Mouse (Mus musculus) spleen, adult 2 months (tissue): Measurements from ENCODE around the gene Eefsec. TPM values are rescaled to one million over a fixed set of nuclear protein-coding genes. Genes with fewer than 3 reads are reported as not detected.

Experiments used
- DNase-seq, 2 experiments: peaks; one replicate each; pipeline versions ENCODE4 v3.0.0 to v3.0.0-alpha.2; 2012 to 2021; ENCODE audit warnings: low spot score in 2 of 2, low read depth in 1 of 2
- H3K27ac ChIP-seq: fragments of 200-500 bp; 2 replicates; pipeline ENCODE4 v1.5.1; 2012; ENCODE audit warnings: low read length, inconsistent platforms; ENCODE audit not compliant: insufficient read depth
- H3K27me3 ChIP-seq: fragments of 200-500 bp; 2 replicates; pipeline ENCODE4 v1.6.1; 2012; ENCODE audit warnings: mild to moderate bottlenecking, moderate library complexity, low read length, inconsistent platforms; ENCODE audit not compliant: control insufficient read depth, insufficient read depth
- H3K36me3 ChIP-seq: fragments of 200-500 bp; 2 replicates; pipeline ENCODE4 v1.6.1; 2012; ENCODE audit warnings: mild to moderate bottlenecking, low read length, inconsistent platforms; ENCODE audit not compliant: control insufficient read depth, insufficient read depth
- H3K4me1 ChIP-seq: fragments of 200-500 bp; 2 replicates; pipeline ENCODE4 v1.6.1; 2011; ENCODE audit warnings: inconsistent platforms; ENCODE audit not compliant: control insufficient read depth, insufficient read depth, insufficient read length
- H3K4me3 ChIP-seq: fragments of 200-500 bp; 2 replicates; pipeline ENCODE4 v1.5.1; 2011; ENCODE audit warnings: mild to moderate bottlenecking, inconsistent platforms; ENCODE audit not compliant: insufficient read depth, insufficient read length; ENCODE audit errors: extremely low read depth
- CTCF ChIP-seq: fragments of 200-500 bp; IDR thresholded peaks from 2 replicates; pipeline ENCODE4 v1.5.1; 2011; ENCODE audit warnings: mild to moderate bottlenecking, inconsistent platforms; ENCODE audit not compliant: insufficient read depth, insufficient read length, insufficient replicate concordance; ENCODE audit errors: extremely low read depth
- POLR2A ChIP-seq: fragments of 200-500 bp; IDR thresholded peaks from 2 replicates; pipeline ENCODE4 v1.6.1; 2011; ENCODE audit warnings: low read depth, low read length, inconsistent platforms
- WGBS: fragments of 180-500 bp; shearing (Covaris S2); methylation state at CpG from one replicate; pipeline ENCODE4 v1.1.7; 2018; 5-methylcytosine and 5-hydroxymethylcytosine counted together
- polyA plus RNA-seq: library from polyadenylated mRNA; depleted of rRNA; stranded (reverse); fragments of >200 nt; gene quantifications from 2 replicates; pipeline ENCODE4 v1.2.3, GENCODE M21; 2012

The Eefsec gene
- polyA plus RNA-seq, 1 experiment = 18.1 TPM

GRCm38 (mm10) chr6:88299491-88299890, 146.8 kb downstream of the Eefsec start:
- no peak for DNase-seq
- H3K36me3 ChIP-seq = peaks cover 5% of the 10 kb centered on the region; the same call in 1 of the 2 replicates
- H3K4me1 ChIP-seq = no peaks in the 10 kb centered on the region
- no peak overlapping the region for H3K4me3 ChIP-seq
- no peaks in the 10 kb centered on the region for H3K27me3 ChIP-seq
- H3K27ac ChIP-seq = no peak overlapping the region
- WGBS = 88% methylated on average over 2 of the region's 2 CpGs
- TF ChIP-seq CTCF (no peak), POLR2A (no peak)

- H3K4me1 ChIP-seq = no peaks in the 10 kb centered on the region
- WGBS = 83% methylated on average over 4 of the region's 4 CpGs
- no peaks in the 10 kb centered on the region for H3K27me3 ChIP-seq
- H3K36me3 ChIP-seq = peaks cover 2% of the 10 kb centered on the region; the same call in 1 of the 2 replicates
- H3K4me3 ChIP-seq = no peak overlapping the region
- TF ChIP-seq POLR2A = no peak
- no peak for TF ChIP-seq CTCF
- no peak for DNase-seq
- H3K27ac ChIP-seq = no peak overlapping the region
Observed at GRCm38 (mm10) chr6:88292274-88292909, 153.9 kb downstream of the Eefsec start.

DNA sequence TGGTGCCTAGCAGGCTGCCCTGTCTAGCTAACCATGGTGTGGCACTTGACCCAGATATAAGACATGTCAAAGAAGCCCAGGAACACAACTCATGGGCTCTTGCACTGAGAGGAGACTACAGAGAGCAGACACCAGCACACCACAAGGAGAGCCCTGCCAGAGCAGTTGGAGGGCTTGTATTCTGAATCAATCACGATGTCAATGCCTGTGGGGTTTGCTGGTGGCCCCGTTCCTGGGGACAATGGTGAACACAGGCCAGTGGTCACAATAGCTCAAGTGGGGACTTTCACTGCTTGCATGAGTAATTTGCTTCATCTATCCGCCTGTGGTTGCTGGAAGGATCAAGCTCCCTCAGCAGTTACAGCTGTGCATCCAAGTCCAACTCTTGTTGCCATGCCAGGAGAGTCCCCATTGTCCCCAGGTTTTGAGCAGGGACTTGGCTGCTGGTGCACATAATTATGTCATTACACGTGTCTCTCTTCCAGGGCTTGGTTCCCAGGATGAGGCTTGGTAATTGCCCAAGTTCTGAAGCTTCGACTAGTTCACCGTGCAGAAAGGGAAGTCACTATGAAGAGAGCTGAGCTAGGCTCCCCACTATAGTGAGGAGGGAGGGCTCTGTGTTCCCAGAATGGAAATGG, 156.1 kb downstream of the Eefsec start:
- DNase-seq = no peak

DNA sequence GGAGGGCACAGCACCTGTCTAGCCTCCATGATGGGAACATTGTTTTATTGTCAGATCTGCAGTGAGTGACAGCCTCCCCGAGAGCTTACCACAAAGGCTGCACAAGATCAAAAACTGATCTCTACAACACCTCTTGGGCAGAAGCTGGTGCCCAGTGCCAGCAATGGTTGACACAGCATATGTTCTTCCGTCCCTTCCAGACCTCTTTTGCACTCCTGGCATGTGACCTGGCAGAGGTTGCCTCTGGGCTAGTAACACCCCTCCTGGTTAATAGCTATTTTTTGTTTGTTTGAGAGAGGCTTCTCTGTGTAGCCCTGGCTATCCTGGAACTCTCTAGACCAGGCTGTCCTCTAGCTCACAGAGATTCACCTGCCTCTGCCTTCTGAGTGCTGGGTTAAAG, 168.2 kb downstream of the Eefsec start:
- H3K36me3 ChIP-seq = 0 out of 2 replicates have a peak, but pooled peaks cover 3% of the 10 kb centered on the region
- no peak overlapping the region for H3K4me3 ChIP-seq
- H3K4me1 ChIP-seq = no peaks in the 10 kb centered on the region
- no peak overlapping the region for H3K27ac ChIP-seq
- H3K27me3 ChIP-seq = no peaks in the 10 kb centered on the region
- TF ChIP-seq CTCF (no peak), POLR2A (no peak)
- 92% methylated on average over 2 of the region's 2 CpGs for WGBS
- no peak for DNase-seq

More for the DNA sequence above, 156.1 kb downstream of the Eefsec start:
- TF ChIP-seq POLR2A = no peak
- H3K27me3 ChIP-seq = no peaks in the 10 kb centered on the region
- H3K4me1 ChIP-seq = no peaks in the 10 kb centered on the region
- no peak overlapping the region for H3K4me3 ChIP-seq
- WGBS = 75% methylated on average over 6 of the region's 6 CpGs
- no peaks in the 10 kb centered on the region for H3K36me3 ChIP-seq
- no peak overlapping the region for H3K27ac ChIP-seq

- H3K27me3 ChIP-seq = no peaks in the 10 kb centered on the region
- H3K4me3 ChIP-seq = no peak overlapping the region
- no peak for TF ChIP-seq CTCF
- TF ChIP-seq POLR2A = no peak
- 0 out of 2 replicates have a peak, but pooled peaks cover 3% of the 10 kb centered on the region for H3K36me3 ChIP-seq
- H3K4me1 ChIP-seq = no peaks in the 10 kb centered on the region
- DNase-seq = no peak
- WGBS = 94% methylated on average over 4 of the region's 4 CpGs
- no peak overlapping the region for H3K27ac ChIP-seq
Observed at GRCm38 (mm10) chr6:88277242-88277641, 169.1 kb downstream of the Eefsec start.

GRCm38 (mm10) chr6:88276221-88276620, 170.1 kb downstream of the Eefsec start:
- no peaks in the 10 kb centered on the region for H3K4me1 ChIP-seq
- 0 out of 2 replicates have a peak, but pooled peaks cover 3% of the 10 kb centered on the region for H3K36me3 ChIP-seq
- no peak overlapping the region for H3K27ac ChIP-seq
- no peak for DNase-seq
- TF ChIP-seq CTCF (no peak), POLR2A (no peak)
- WGBS = 84% methylated on average over 4 of the region's 4 CpGs
- H3K4me3 ChIP-seq = no peak overlapping the region
- no peaks in the 10 kb centered on the region for H3K27me3 ChIP-seq

- TF ChIP-seq POLR2A = no peak
- TF ChIP-seq CTCF = no peak
- 0 out of 2 replicates have a peak, but pooled peaks cover 3% of the 10 kb centered on the region for H3K36me3 ChIP-seq
- DNase-seq = no peak
- H3K4me3 ChIP-seq = no peak overlapping the region
- WGBS = 91% methylated on average over 6 of the region's 6 CpGs
- H3K27me3 ChIP-seq = no peaks in the 10 kb centered on the region
- H3K4me1 ChIP-seq = no peaks in the 10 kb centered on the region
- no peak overlapping the region for H3K27ac ChIP-seq
Observed at GRCm38 (mm10) chr6:88274623-88275022, 171.7 kb downstream of the Eefsec start.
